Mouse (Mus musculus): Measurements from ENCODE around the gene Gm11214. TPM values are rescaled to one million over a fixed set of nuclear protein-coding genes. Genes with fewer than 3 reads are reported as not detected.

Gene Gm11214
- polyA plus RNA-seq (2016; fragmentation: Nextera tagmentation; extraction: Ambion mirVana) = not detected in 2 replicates

DNA sequence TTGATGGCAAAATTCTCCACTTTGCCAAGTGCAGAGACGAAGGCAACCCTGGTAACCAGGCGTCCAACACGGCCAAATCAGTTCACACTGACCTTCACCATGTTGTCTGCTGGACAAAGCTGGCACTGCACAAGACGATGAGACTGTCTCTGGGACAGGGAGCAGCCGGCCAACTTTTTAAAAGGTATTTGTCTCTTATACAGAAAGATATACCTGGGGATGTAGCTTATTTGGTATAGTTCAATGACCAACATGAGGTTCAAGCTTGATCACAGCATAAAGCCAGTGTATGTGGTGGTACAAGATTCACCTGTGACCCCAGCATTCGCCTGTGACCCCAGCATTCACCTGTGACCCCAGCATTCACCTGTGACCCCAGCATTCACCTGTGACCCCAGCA, at the start of gene Gm11214:
TSS of gene Gm11214 (minus strand) at position 101 of the 400 bp plus-strand sequence.
- Histone ChIP-seq H3K4me2 (replicated peaks) (no peak within 1 kb of the TSS), H3K9ac (no peak within 1 kb of the TSS), H3K9me3 (no peaks in the 10 kb centered on the region), H3K36me3 (no peaks in the 10 kb centered on the region), H3K4me1 (no peaks in the 10 kb centered on the region), H3K27me3 (0 out of 2 replicates have a peak, but pooled peaks cover 3% of the 10 kb centered on the region), H3K27ac (no peak within 1 kb of the TSS), H3K4me3 (no peak within 1 kb of the TSS)
- no peak for ATAC-seq (ENCODE audit: insufficient number of reproducible peaks, insufficient read depth, low FRiP score, low TSS enrichment)
- 84% methylated on average over 6 of the region's 6 CpGs for WGBS

DNA sequence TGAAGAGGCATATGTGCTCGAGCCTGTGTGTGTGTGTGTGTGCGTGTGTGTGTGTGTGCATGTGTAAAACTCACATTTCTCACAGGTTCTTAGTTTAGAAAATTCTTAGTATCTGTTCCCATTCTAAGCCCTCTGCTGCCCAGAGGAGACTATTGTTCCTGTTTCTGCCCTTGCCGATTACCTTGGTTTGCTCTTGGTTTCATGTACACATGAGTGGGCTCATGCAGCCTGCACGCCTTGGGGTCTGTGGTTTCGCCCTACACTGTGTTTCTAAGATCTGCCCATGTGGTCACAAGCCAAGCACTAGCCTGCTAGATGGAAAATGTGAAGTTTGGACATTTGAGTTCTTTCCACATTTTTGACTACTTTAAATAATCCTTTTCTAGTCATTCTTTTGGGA, 48.7 kb upstream of the Gm11214 start:
- no peaks in the 10 kb centered on the region for H3K36me3 ChIP-seq
- no peak overlapping the region for H3K9ac ChIP-seq
- H3K27me3 ChIP-seq = no peaks in the 10 kb centered on the region
- ATAC-seq (ENCODE audit: insufficient number of reproducible peaks, insufficient read depth, low FRiP score, low TSS enrichment) = no peak
- no peak overlapping the region for H3K4me2 ChIP-seq (replicated peaks)
- H3K4me3 ChIP-seq = no peak overlapping the region
- 94% methylated on average over 5 of the region's 5 CpGs for WGBS
- H3K27ac ChIP-seq = no peak overlapping the region
- no peaks in the 10 kb centered on the region for H3K4me1 ChIP-seq
- no peaks in the 10 kb centered on the region for H3K9me3 ChIP-seq

DNA sequence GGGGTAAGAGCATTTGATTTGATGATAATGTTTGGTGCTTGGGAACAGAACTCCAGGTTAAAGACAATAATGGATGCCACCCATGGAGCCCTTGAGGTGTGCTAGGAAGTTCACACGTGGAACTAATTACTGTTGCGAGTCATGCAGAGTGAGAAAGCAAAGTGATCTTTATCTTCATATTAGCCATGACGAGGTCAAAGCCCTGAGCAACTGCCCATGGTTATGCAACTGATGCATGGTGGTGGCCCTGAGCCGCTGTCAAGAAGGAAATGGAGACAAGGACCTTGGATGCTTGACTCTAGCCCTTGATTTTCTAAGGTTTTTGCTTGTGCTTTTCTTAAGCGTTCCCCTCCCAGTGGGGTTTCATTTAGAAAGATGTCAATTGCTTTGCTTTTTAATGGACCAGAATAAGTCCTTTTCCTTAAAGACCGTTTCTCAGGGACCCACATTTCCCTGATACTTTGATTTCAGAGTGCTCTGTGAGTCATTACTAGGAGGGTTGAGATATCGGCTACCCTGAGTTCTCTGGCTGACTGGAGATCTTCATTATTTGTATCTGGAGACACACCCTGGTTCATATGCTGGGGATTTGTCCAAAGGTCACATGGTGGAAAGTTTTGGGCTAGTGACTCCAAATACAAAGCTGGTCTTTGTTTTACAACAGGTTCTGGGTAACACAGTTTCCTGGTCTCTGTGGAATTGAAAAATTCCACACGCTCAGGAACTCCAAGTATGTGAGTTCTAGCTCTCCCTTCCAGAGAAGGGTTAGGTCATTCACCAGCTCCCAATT, 47.4 kb upstream of the Gm11214 start:
- no peak overlapping the region for H3K4me2 ChIP-seq (replicated peaks)
- no peak for ATAC-seq (ENCODE audit: insufficient number of reproducible peaks, insufficient read depth, low FRiP score, low TSS enrichment)
- H3K9me3 ChIP-seq = no peaks in the 10 kb centered on the region
- no peak overlapping the region for H3K9ac ChIP-seq
- no peak overlapping the region for H3K4me3 ChIP-seq
- WGBS = 55% methylated on average over 8 of the region's 8 CpGs
- H3K36me3 ChIP-seq = no peaks in the 10 kb centered on the region
- no peaks in the 10 kb centered on the region for H3K27me3 ChIP-seq
- H3K27ac ChIP-seq = no peak overlapping the region
- no peaks in the 10 kb centered on the region for H3K4me1 ChIP-seq

DNA sequence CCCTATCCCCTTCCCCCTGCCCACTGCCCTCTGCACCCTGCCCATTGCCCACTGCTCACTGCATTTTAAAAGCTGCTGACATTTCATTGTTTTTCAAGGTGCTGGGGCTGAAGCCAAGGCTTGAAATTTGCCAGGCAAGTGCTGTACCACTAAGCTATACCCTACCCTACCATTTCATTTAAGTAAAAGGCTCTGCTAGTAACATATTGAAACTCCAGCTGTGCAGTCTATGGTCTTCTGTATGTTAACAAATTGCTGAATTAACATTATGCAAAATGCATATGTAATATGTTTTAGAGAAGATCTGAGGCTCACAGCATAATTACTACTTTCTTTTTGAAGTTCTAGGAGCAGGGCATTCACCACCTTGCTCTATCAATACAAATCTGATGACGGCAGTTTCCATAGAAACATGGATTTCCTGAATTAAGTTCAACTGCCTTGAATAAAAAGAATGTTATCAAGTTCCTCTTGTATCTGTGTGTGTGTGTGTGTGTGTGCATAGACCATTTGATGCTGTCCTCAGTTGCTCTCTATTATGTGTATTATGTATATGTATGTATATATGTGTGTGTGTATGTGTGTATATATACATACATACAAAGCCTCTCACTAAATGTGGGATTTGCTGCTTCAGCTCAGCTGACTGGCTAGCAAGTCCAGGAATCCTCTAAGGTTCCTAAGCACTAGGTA, 43.2 kb upstream of the Gm11214 start:
- no peaks in the 10 kb centered on the region for H3K36me3 ChIP-seq
- H3K4me3 ChIP-seq = no peak overlapping the region
- no peak overlapping the region for H3K9ac ChIP-seq
- no peaks in the 10 kb centered on the region for H3K27me3 ChIP-seq
- no peak overlapping the region for H3K27ac ChIP-seq
- no peaks in the 10 kb centered on the region for H3K9me3 ChIP-seq
- H3K4me1 ChIP-seq = no peaks in the 10 kb centered on the region
- no peak for ATAC-seq (ENCODE audit: insufficient number of reproducible peaks, insufficient read depth, low FRiP score, low TSS enrichment)
- no peak overlapping the region for H3K4me2 ChIP-seq (replicated peaks)
- WGBS = 71% methylated on average over 1 of the region's 1 CpGs

DNA sequence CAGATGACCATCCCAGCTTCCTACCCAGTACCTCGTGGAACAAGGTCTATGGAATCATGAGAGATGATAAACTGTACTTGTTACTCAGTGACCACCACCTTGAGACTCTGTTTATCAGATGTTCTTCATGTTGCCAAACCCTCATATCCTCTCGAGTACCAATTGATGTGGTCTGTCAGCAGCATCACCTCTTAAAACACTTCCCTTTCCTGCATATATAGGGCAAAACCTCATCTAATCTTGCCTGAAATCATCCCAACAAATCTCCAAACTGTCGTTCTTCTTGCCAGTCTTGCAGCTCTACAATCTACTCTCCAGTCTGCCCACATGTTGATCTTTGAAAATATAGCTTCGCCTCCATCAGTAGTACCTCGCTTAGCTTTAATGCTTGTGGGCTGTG, 41.1 kb upstream of the Gm11214 start:
- 82% methylated on average over 5 of the region's 5 CpGs for WGBS

DNA sequence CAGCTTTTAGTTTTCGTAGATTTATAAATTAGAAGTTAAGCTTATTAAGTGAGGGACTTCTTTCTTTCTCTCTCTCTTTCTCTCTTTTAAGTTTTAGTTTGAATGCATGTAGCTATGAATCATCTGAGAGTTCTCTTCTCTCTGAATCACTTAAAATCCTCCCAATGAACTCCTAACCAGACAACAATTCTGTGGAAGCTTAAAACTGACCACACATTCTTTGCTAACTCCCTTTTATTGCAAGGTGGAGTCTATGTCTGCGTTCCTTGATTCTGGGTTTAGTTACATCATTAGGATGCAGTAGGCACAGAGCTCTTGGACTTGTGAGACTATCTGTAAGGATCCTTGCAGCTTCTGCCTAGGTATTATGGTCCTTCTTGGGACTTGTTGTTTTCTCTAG, 40.5 kb upstream of the Gm11214 start:
- WGBS = 92% methylated on average over 2 of the region's 2 CpGs
- Histone ChIP-seq H3K4me3 (no peak overlapping the region), H3K27me3 (no peaks in the 10 kb centered on the region), H3K9ac (no peak overlapping the region), H3K9me3 (no peaks in the 10 kb centered on the region), H3K36me3 (no peaks in the 10 kb centered on the region), H3K4me2 (replicated peaks) (no peak overlapping the region), H3K27ac (no peak overlapping the region), H3K4me1 (no peaks in the 10 kb centered on the region)
- ATAC-seq (ENCODE audit: insufficient number of reproducible peaks, insufficient read depth, low FRiP score, low TSS enrichment) = no peak

More for the DNA sequence above, 41.1 kb upstream of the Gm11214 start:
- Histone ChIP-seq H3K27me3 (no peaks in the 10 kb centered on the region), H3K9ac (no peak overlapping the region), H3K27ac (no peak overlapping the region), H3K4me2 (replicated peaks) (no peak overlapping the region), H3K9me3 (no peaks in the 10 kb centered on the region), H3K4me3 (no peak overlapping the region), H3K4me1 (no peaks in the 10 kb centered on the region), H3K36me3 (no peaks in the 10 kb centered on the region)
- no peak for ATAC-seq (ENCODE audit: insufficient number of reproducible peaks, insufficient read depth, low FRiP score, low TSS enrichment)

DNA sequence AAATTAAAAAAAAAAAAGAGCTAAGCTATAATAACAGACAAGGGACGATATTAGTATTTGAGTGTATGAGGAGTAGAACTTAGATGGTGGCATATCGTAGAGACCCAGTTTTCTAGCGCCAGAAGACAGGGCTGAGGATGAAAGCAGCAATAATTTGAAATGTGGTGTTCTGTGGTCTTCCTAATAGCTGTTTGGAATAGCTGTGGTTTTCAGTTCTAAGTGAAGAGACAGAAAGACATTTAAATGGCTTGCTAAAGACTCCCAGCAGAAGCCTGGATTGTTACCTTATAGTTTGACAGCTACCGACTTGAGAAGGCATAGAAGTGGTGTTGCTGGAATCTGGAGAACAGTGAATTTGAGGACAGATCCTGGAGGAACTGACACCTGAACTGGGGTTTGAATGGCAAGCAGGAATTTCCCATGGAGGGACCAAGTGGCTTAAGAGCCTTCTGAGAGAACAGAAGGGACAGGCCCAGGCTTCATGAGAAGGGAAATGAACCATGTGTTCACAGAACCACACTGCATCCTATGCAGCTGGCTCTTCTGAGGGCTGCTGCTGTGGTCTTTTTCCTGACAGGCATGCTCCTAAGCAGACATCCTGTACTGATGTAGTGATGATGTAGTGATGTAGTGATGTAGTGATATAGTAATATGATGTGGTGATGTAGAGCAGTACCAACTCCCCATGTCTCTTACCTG, 39.0 kb upstream of the Gm11214 start:
- H3K9me3 ChIP-seq = no peaks in the 10 kb centered on the region
- no peak overlapping the region for H3K4me2 ChIP-seq (replicated peaks)
- no peak overlapping the region for H3K9ac ChIP-seq
- H3K36me3 ChIP-seq = no peaks in the 10 kb centered on the region
- no peak for ATAC-seq (ENCODE audit: insufficient number of reproducible peaks, insufficient read depth, low FRiP score, low TSS enrichment)
- no peaks in the 10 kb centered on the region for H3K27me3 ChIP-seq
- no peak overlapping the region for H3K4me3 ChIP-seq
- no peaks in the 10 kb centered on the region for H3K4me1 ChIP-seq
- H3K27ac ChIP-seq = no peak overlapping the region
- WGBS = 78% methylated on average over 4 of the region's 4 CpGs

DNA sequence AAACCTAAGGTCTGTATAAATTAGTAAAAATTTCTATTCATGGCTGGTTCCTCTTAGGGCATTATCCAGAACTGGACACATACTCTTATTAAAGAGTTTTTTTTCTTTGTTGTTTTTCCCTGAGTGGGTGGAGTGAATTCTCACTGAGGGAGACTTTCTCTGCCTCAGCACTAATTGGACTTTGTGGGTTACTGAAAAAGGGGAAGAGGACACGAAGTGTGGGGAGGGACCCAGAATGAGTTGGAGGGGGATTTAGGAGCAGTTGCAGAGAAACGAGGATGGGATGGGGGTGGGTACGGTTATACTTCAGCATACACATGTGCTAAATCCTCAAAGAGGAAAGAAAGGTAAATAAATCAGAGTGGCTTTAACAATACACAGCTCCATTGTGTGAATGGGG, 36.6 kb upstream of the Gm11214 start:
- Histone ChIP-seq H3K9me3 (no peaks in the 10 kb centered on the region), H3K36me3 (no peaks in the 10 kb centered on the region), H3K4me2 (replicated peaks) (no peak overlapping the region)

DNA sequence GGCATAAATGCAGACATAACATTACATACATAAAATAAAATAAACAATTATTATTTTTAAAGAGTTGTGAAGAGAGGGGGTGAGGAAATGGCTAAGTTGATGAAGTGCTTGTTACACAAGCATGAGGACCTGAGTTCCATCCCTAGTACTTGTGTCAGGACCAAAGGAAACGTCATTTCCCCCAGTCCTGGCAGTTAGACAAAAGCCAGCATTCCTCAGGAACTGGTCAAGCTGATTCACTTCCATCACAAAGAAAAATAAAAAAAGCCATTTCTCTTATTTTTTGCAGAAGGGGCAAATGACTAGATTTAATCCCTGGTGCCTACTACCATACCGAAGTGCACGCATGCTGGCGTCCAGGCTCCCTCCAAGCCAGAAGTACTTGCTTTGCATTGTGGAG, 33.7 kb upstream of the Gm11214 start:
- Histone ChIP-seq H3K4me1 (no peaks in the 10 kb centered on the region), H3K9ac (no peak overlapping the region), H3K27ac (no peak overlapping the region), H3K36me3 (no peaks in the 10 kb centered on the region), H3K27me3 (no peaks in the 10 kb centered on the region), H3K4me3 (no peak overlapping the region), H3K9me3 (no peaks in the 10 kb centered on the region), H3K4me2 (replicated peaks) (no peak overlapping the region)
- ATAC-seq (ENCODE audit: insufficient number of reproducible peaks, insufficient read depth, low FRiP score, low TSS enrichment) = no peak
- WGBS = 89% methylated on average over 4 of the region's 4 CpGs

More for the DNA sequence above, 36.6 kb upstream of the Gm11214 start:
- H3K4me3 ChIP-seq = no peak overlapping the region
- no peak overlapping the region for H3K9ac ChIP-seq
- no peak for ATAC-seq (ENCODE audit: insufficient number of reproducible peaks, insufficient read depth, low FRiP score, low TSS enrichment)
- 67% methylated on average over 3 of the region's 3 CpGs for WGBS
- no peaks in the 10 kb centered on the region for H3K4me1 ChIP-seq
- no peak overlapping the region for H3K27ac ChIP-seq
- no peaks in the 10 kb centered on the region for H3K27me3 ChIP-seq

DNA sequence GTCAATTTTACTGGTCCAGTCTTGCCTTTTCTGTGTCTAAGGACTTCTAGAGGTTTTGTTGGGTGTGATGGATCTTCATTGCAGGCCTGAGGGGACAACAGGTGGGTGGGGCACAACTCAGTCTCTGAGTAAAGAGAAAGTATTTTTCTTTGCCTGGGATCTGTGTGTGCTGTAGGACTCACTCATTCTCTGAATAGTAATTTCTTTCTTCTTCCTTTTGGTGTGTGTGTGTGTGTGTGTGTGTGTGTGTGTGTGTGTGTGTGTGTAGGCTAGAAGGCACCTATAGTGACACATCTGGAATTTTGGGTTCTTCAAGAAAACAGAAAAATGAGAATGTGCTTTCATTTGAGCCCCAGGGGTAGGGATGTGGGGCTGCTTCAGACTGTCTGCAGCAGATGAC, 29.2 kb upstream of the Gm11214 start:
- no peak for ATAC-seq (ENCODE audit: insufficient number of reproducible peaks, insufficient read depth, low FRiP score, low TSS enrichment)
- Histone ChIP-seq H3K36me3 (no peaks in the 10 kb centered on the region), H3K27me3 (no peaks in the 10 kb centered on the region), H3K9ac (no peak overlapping the region), H3K27ac (no peak overlapping the region), H3K9me3 (no peaks in the 10 kb centered on the region), H3K4me3 (no peak overlapping the region), H3K4me2 (replicated peaks) (no peak overlapping the region), H3K4me1 (no peaks in the 10 kb centered on the region)

DNA sequence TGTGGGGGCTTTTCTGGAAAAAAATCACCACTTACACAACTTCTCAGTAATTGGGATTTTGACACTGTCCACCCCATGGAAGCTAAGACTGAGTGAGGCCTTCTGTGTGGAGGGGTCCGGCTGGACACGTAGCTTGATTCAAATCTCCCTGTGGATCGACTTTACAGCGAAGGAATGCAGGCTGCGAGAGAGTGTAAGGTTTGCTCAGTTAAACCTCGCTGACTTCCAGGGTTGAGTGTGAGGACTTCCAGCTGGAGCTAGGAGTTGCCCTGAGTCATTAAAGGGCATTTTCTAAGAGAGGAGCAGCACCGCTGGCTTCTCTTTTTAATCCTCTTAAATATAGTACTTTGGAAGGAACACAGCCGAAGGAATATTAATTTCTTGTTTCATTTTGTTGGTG, 24.2 kb upstream of the Gm11214 start:
- H3K4me2 ChIP-seq (replicated peaks) = no peak overlapping the region
- no peaks in the 10 kb centered on the region for H3K4me1 ChIP-seq
- H3K9me3 ChIP-seq = no peaks in the 10 kb centered on the region
- no peaks in the 10 kb centered on the region for H3K27me3 ChIP-seq
- no peak overlapping the region for H3K27ac ChIP-seq
- no peak for ATAC-seq (ENCODE audit: insufficient number of reproducible peaks, insufficient read depth, low FRiP score, low TSS enrichment)
- no peak overlapping the region for H3K9ac ChIP-seq
- H3K36me3 ChIP-seq = no peaks in the 10 kb centered on the region
- no peak overlapping the region for H3K4me3 ChIP-seq
- 65% methylated on average over 8 of the region's 8 CpGs for WGBS

DNA sequence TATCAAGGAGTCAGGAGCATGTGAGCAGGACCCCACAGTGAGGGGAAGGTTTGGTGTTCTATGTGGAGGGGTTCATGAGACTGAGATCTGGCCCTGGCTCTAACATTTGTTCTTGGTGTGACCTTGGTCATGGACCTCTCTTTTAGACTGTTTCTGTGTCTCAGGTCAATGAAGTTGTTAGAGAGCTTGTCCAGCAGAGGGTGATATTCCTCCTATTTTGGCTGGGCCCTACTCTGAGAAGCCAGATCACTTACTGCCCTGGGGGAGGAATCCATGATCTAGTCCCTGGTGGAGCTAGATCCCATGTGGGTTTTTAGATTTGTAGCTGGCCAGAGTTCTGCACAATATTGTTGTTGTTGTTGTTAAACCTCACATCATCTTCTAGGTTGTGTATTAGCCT, 23.0 kb upstream of the Gm11214 start:
- Histone ChIP-seq H3K4me2 (replicated peaks) (no peak overlapping the region), H3K36me3 (no peaks in the 10 kb centered on the region), H3K9me3 (no peaks in the 10 kb centered on the region), H3K4me1 (no peaks in the 10 kb centered on the region), H3K9ac (no peak overlapping the region), H3K4me3 (no peak overlapping the region), H3K27ac (no peak overlapping the region), H3K27me3 (no peaks in the 10 kb centered on the region)
- no peak for ATAC-seq (ENCODE audit: insufficient number of reproducible peaks, insufficient read depth, low FRiP score, low TSS enrichment)

Data from embryonic facial prominence, embryonic 12.5 days (tissue).